Mouse (Mus musculus) splenic B cell, adult 2 months (primary cell): ENCODE data around the gene Lypd4.

Source experiments
- DNase-seq: peaks from one replicate; pipeline ENCODE4 v3.0.0-alpha.2; 2011; ENCODE audit warnings: low read depth, low spot score
- H3K27me3 ChIP-seq: 2 replicates; pipeline ENCODE4 v1.6.1; 2012; ENCODE audit warnings: mild to moderate bottlenecking, low read length, moderate library complexity, mixed read lengths; ENCODE audit not compliant: control insufficient read depth, poor library complexity, insufficient read depth, severe bottlenecking
- H3K36me3 ChIP-seq: 2 replicates; pipeline ENCODE4 v1.6.1; 2012; ENCODE audit warnings: mild to moderate bottlenecking, low read length, moderate library complexity, mixed read lengths; ENCODE audit not compliant: control insufficient read depth, poor library complexity, insufficient read depth, severe bottlenecking

Lypd4 gene

DNA sequence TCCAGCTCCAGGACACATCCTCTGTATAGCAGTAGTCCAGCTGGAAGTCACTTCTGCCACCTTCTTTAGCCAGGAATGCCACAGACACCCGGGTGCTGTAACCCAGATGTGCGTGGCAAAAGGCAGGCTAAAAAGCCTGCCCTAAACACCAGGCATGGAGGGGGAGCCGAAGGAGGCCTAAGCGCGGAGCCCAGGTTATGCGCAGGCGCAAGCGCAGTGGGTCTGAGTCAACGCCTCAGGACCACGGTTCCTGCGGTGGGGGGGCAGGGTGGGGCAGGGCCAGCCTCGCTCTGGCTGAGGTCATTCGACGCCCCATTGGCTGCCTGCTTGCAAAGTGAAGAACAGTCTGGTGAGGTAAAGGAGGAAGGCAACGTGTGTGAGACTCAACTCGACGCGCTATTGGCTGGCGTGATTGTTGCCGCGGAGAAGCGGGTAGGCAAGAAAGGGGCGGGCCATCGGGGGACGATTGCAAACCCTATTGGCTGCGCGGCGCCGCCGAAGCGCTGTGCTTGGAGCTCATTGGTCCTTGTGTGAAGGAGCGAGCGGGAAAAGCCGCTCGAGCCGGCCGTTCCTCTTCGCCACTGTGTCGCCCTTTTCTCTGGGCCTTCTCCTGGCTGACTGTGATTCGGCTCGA lies at the start of gene Lypd4, which contains the start of gene Dmrtc2:
Lypd4 (minus strand) TSS at position 410 of the 634 bp plus-strand sequence.
Dmrtc2 (plus strand) TSS at position 526 of the 634 bp plus-strand sequence.
- H3K36me3 ChIP-seq, result no peaks in the 10 kb centered on the region
- no peaks in the 10 kb centered on the region; the same call in 1 of the 2 replicates for H3K27me3 ChIP-seq
- no peak for DNase-seq

DNA sequence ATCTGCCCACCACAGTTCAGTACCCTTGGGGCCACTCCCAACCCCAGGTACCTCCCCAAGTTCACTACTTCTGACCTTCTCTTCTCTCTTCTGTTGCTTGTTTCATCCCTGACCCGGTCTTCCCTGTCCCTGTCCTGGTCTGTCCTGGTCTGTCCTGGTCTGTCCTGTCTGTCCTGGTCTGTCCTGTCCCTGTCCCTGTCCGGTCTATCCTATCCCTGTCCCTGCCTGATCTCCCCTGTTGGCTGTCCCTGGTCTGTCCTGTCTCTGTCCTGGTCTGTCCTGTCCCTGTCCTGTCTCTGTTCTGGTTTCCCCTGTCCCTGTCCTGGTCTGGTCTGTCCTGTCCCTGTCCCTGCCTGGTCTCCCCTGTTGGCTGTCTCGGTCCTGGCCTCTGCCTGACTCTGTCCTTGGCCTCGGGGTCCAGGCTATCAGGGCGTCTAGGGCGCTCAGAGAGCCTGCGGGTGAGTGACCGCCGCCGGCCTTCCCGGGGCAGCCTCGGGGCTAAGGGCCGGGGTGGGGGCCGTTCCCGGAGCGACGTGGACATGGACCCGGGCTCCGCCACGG lies 49.1 kb upstream of the Lypd4 start:
- Histone ChIP-seq H3K27me3 (no peaks in the 10 kb centered on the region), H3K36me3 (peaks cover 52% of the 10 kb centered on the region)
- no peak for DNase-seq

DNA sequence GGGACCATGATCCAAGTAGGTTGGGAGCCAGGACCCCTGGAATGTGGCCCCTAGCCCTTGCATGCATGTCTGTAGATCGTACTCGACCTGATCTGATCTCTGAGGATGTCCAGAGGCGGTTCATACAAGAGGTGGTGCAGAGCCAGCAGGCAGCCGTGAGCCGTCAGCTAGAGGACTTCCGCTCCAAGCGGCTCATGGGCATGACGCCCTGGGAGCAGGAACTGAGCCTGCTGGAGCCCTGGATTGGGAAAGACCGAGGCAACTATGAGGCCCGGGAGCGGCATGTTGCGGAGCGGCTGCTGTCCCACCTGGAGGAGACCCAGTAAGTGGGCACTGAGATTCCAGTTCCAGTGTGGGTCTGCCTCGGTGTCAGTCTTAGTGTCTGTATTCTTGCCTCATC lies 42.7 kb upstream of the Lypd4 start:
- no peak for DNase-seq
- Histone ChIP-seq H3K27me3 (no peaks in the 10 kb centered on the region), H3K36me3 (peaks cover 29% of the 10 kb centered on the region)

DNA sequence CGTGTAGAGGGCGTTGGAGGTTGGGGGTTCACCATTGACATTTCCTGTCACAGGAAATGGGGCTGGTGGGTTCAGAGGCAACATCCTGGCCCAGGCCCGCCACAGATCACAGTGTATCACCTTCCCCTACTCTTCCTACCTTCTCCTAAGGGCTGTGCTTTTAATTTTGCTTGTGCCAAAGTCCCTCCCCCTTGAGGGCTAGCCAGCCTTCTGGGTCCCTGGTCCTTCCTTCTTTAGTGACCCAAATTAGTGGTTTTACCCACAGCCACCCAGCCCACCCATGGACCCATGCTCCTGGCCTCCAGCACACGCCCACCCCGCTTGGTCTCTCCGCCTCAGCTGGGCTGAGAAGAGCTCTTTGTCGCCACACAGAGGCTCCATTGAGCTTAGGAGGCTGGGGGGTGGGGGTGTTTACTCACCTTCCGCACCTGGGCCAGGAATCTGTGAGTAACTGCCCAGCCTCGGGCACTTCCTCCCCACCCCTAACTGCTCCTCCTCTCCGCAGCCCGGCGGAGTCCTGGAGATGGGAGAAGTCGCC lies 37.5 kb upstream of the Lypd4 start:
- peak; percentile 67 for DNase-seq
- H3K27me3 ChIP-seq, result no peaks in the 10 kb centered on the region
- H3K36me3 ChIP-seq, result peaks cover 9% of the 10 kb centered on the region

GRCm38 (mm10) chr7:24906551-24906950 lies 36.8 kb upstream of the Lypd4 start:
- DNase-seq, result no peak
- H3K27me3 ChIP-seq, result no peaks in the 10 kb centered on the region

DNA sequence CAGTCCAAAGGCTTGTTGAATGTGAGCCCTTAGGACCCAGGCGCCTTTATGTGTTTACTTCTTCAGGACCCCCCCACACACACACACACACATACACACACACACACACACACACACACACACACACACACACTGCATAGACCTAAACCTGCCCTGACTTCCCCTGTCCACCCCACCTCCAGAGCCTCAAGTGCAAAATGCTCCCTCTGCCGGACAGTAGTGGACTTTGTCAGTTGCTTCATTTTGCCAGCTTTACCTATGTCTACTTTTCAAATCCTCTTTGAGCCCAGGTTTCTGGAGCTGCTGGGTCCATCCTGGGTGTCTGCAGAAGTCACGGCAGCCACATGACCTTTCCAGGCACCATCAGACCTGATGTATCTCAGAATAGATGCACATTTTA lies 35.2 kb upstream of the Lypd4 start:
- H3K27me3 ChIP-seq, result no peaks in the 10 kb centered on the region
- peak; percentile 90 for DNase-seq
- H3K36me3 ChIP-seq, result peaks cover 11% of the 10 kb centered on the region

More at GRCm38 (mm10) chr7:24906551-24906950, 36.8 kb upstream of the Lypd4 start:
- peaks cover 10% of the 10 kb centered on the region for H3K36me3 ChIP-seq

DNA sequence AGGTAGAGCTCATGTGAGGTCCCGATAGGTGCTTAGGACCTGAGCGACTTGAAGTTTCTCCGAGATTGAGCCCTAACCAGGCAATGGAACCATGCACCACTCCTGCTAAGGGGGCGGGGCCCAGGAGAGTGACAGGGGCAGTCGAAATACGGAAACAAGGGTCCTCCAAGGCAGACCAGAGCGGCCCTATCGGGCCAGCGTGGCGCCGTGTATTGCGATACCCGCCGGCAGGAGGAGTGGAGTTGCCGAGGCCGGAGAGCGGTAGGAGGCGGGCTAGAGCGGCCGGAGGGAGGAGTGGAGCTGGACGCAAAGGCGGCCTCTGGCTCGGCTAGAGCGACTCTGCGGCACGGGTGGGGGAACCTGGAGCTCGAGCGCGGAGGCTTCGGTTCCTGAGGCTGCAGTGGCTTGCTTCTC lies 34.3 kb upstream of the Lypd4 start:
- peak; percentile 99 for DNase-seq
- Histone ChIP-seq H3K36me3 (peaks cover 18% of the 10 kb centered on the region), H3K27me3 (no peaks in the 10 kb centered on the region)

DNA sequence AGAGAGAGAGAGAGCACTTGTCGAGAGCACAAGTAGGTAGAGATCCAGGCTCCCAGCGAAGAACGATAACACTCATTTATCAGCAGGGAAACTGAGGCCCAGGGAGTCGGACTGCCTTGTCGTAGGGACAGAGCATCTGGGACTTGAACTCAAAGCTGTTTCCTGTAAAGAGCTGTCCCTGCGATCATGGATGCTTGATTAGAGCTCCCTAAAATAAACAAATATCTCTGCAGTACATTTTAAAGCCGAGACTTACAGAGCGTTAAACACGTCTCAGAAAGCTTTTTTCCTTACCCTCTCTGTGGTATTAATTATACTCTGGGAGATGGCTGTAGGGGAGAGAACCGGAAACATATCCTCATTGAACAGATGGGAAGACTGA lies 33.7 kb upstream of the Lypd4 start:
- H3K27me3 ChIP-seq, result no peaks in the 10 kb centered on the region
- DNase-seq, result peak; percentile 46
- H3K36me3 ChIP-seq, result peaks cover 21% of the 10 kb centered on the region

GRCm38 (mm10) chr7:24902630-24903443 lies 33.1 kb upstream of the Lypd4 start, which contains the start of gene Arhgef1:
Gene Arhgef1, plus strand, starts transcription at chr7:24902912.
- Histone ChIP-seq H3K36me3 (peaks cover 18% of the 10 kb centered on the region), H3K27me3 (no peaks in the 10 kb centered on the region)
- DNase-seq, result peak; percentile 80

DNA sequence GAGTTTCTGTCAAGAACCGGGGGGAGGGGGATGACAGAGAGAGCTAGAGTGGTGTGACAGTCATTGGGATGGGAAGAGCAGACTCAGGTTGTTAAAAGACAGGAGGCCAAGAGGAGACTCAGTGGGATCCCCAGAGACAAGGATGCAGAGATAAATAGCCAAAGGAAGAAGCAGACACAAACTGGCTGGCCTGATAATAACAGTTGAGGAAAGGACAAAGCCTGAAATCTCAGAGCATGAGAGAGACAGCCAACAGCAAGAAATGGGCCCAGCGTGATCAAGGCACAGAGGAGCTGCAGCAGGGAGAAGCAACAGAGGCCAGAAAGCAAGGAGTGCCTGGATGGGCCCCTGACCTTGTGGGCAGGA lies 32.5 kb upstream of the Lypd4 start:
- H3K36me3 ChIP-seq, result peaks cover 18% of the 10 kb centered on the region
- no peak for DNase-seq

GRCm38 (mm10) chr7:24901842-24902241 lies 32.1 kb upstream of the Lypd4 start:
- Histone ChIP-seq H3K36me3 (peaks cover 18% of the 10 kb centered on the region), H3K27me3 (no peaks in the 10 kb centered on the region)
- DNase-seq, result peak; percentile 81

More for the DNA sequence above, 32.5 kb upstream of the Lypd4 start:
- no peaks in the 10 kb centered on the region for H3K27me3 ChIP-seq

GRCm38 (mm10) chr7:24901114-24901513 lies 31.4 kb upstream of the Lypd4 start:
- peaks cover 18% of the 10 kb centered on the region for H3K36me3 ChIP-seq
- DNase-seq, result no peak

DNA sequence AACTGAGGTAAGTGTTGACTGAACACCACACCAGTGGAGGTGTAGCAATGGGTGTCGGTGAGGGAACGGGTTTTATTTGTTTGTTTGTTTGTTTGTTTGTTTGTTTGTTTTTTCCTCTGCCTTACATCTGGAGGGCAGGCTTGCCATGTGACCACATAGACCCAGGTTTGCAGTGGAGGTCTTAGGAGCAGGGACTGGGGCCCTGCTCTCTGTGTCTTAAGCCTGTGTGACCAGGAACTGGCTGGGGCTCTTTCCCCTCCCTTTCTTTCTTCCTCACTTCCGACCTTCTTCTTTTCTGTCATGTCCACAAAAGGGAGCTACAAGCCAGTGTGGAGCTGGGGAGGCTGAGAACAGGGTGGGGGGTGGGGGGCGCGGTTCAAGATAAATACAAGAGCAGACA lies 28.2 kb upstream of the Lypd4 start:
- H3K36me3 ChIP-seq, result peaks cover 18% of the 10 kb centered on the region
- H3K27me3 ChIP-seq, result no peaks in the 10 kb centered on the region
- DNase-seq, result no peak

More at GRCm38 (mm10) chr7:24901114-24901513, 31.4 kb upstream of the Lypd4 start:
- H3K27me3 ChIP-seq, result no peaks in the 10 kb centered on the region

- peak; percentile 94 for DNase-seq
- Histone ChIP-seq H3K27me3 (no peaks in the 10 kb centered on the region), H3K36me3 (peaks cover 18% of the 10 kb centered on the region)
Observed at GRCm38 (mm10) chr7:24897224-24897623, 27.5 kb upstream of the Lypd4 start, which contains the start of gene Cd79a. Gene Cd79a, plus strand, starts transcription at chr7:24897381.

DNA sequence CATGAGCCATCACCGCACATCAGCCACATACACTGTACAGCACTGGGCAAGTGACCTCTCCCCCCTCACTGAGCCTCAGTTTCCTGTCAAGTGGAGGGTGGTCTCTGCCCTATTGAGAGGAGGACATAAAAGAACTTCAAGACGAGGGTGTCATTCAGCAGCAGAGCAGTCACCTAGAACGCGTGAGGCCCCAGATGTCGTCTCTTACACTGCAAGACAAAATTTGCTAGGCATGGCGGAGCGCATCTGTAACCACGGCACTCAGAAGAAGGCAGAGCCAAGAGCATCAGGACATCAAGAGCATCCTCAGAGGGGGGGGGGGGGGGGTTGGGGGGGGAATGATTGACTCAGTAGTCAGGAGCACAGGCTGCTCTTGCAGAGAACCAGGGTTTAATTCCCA lies 26.5 kb upstream of the Lypd4 start:
- peak; percentile 70 for DNase-seq
- Histone ChIP-seq H3K36me3 (peaks cover 17% of the 10 kb centered on the region), H3K27me3 (no peaks in the 10 kb centered on the region)
